Mouse (Mus musculus) C2C12 (cell line): ENCODE measurements around the gene Ggt7. TPM values are rescaled to one million over a fixed set of nuclear protein-coding genes. Genes with fewer than 3 reads are reported as not detected.
A peak's percentile ranks its signal among the peaks of the same experiment; 100 is the strongest.

Experiments used
- H3K27me3 ChIP-seq: one replicate; pipeline ENCODE4 v1.6.1; 2011; ENCODE audit not compliant: control insufficient read depth, insufficient read depth, insufficient read length
- H3K36me3 ChIP-seq: one replicate; pipeline ENCODE4 v1.6.1; 2011; ENCODE audit not compliant: control insufficient read depth, insufficient read depth
- H3K4me3 ChIP-seq: one replicate; pipeline ENCODE4 v1.5.1; 2011; ENCODE audit warnings: mild to moderate bottlenecking, control low read depth; ENCODE audit not compliant: poor library complexity, insufficient read depth, severe bottlenecking
- H3K79me2 ChIP-seq: one replicate; pipeline ENCODE4 v1.6.1; 2011; ENCODE audit not compliant: control insufficient read depth, insufficient read depth
- H3K79me3 ChIP-seq: one replicate; pipeline ENCODE4 v1.6.1; 2011; ENCODE audit warnings: low read depth, control low read depth
- H3ac ChIP-seq: one replicate; pipeline ENCODE3; 2011; ENCODE audit warnings: low read depth; ENCODE audit not compliant: control insufficient read depth, insufficient read length
- CEBPB ChIP-seq: IDR thresholded peaks from one replicate; pipeline ENCODE4 v1.6.1; 2011; ENCODE audit warnings: low read depth, mild to moderate bottlenecking, control low read depth, moderate library complexity
- CTCF ChIP-seq: IDR thresholded peaks from one replicate; pipeline ENCODE4 v1.5.1; 2011; ENCODE audit not compliant: control insufficient read depth, insufficient read depth, insufficient read length
- FOSL1 ChIP-seq: IDR thresholded peaks from one replicate; pipeline ENCODE4 v1.8.0; 2011; ENCODE audit warnings: mild to moderate bottlenecking, low read length; ENCODE audit not compliant: poor library complexity, insufficient read depth, severe bottlenecking
- MAX ChIP-seq: IDR thresholded peaks from one replicate; pipeline ENCODE4 v1.6.1; 2011; ENCODE audit warnings: mild to moderate bottlenecking, control low read depth
- MYOD1 ChIP-seq: IDR thresholded peaks from one replicate; pipeline ENCODE4 v1.6.1; 2011; ENCODE audit warnings: low read depth; ENCODE audit not compliant: control insufficient read depth, insufficient read length
- MYOG ChIP-seq: IDR thresholded peaks from one replicate; pipeline ENCODE4 v1.6.1; 2011; ENCODE audit not compliant: control insufficient read depth, insufficient read length; ENCODE audit errors: extremely low read depth
- USF1 ChIP-seq: IDR thresholded peaks from one replicate; pipeline ENCODE4 v1.6.1; 2011; ENCODE audit warnings: low read depth, mild to moderate bottlenecking, control low read depth, moderate library complexity
- long read RNA-seq, 2 experiments: library from polyadenylated mRNA; unstranded; transcript quantifications; one replicate each; pipeline ENCODE4 v2.0.0; 2019 to 2020
- polyA plus RNA-seq: library from polyadenylated mRNA; unstranded; fragments of >200 nt; fragmentation: generic; extraction: Trizol; gene quantifications from one replicate; pipeline ENCODE4 v1.2.1, GENCODE M21; 2012; ENCODE audit warnings: missing spikeins

The Ggt7 gene
- 2.6 TPM for polyA plus RNA-seq
- long read RNA-seq, experiment 1, partial matches to known transcripts, result 3 of 6 reads
- long read RNA-seq, experiment 1, other reads (novel, unspliced or antisense), result 1 of 6 reads
- long read RNA-seq, experiment 2, partial matches to known transcripts, result 2 of 9 reads
- long read RNA-seq, experiment 2, other reads (novel, unspliced or antisense), result 3 of 9 reads

DNA sequence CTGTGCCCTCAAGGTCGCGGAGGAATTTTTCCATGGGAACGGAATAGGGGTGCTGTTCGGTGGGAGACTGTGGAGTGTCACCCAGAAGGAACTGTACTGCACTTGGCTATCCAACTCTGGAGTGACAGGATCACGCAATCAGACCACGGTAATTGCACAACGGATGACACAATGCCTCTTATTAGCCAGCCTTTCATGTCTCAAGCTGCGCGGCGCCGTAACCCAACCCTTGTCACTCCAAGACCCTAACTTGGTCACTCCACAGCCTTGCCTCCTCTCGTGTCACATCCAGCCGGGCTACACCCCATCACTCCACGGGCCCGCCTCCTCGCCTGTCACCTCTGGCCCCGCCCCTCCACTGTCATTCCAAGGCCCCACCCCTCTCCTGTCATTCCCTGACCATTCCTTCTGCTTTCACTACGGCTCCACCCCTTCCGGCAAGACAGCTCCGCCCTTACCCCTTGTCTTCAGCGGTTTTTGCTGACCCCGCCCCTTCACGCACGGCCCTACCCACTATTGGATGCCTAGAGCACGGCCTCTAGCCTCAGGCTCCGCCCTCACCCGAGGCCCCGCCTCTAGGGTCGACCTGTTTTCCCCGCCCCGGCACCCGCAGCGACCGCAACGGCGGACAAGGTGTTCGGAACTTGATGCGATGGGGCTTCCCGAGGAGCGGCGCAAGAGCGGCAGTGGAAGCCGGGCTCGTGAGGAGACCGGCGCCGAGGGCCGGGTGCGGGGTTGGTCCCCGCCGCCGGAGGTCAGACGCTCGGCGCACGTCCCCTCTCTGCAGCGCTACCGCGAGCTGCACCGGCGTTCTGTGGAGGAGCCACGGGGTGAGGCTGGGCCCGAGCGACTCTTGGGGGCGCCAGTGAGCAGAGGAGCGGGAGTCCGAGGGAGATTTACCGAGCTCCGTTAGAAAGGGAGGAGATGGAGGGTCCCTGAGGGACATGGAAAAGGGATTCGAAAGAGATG lies at the start of gene Ggt7, which contains the start of gene Acss2:
Gene Ggt7, minus strand, starts transcription at position 783 of the 969 bp plus-strand sequence.
Gene Acss2, plus strand, starts transcription at position 494 of the 969 bp plus-strand sequence.
- no peaks in the 10 kb centered on the region for H3K36me3 ChIP-seq
- H3K4me3 ChIP-seq, result peak within 1 kb of the TSS; percentile 41
- H3K79me2 ChIP-seq, result no peaks in the 10 kb centered on the region
- peak; percentile 83 for TF ChIP-seq CTCF
- no peak for TF ChIP-seq USF1
- TF ChIP-seq CEBPB, result peak; percentile 63
- TF ChIP-seq MAX, result no peak
- TF ChIP-seq MYOG, result no peak
- no peaks in the 10 kb centered on the region for H3K27me3 ChIP-seq
- H3ac ChIP-seq, result peak within 1 kb of the TSS; percentile 8
- H3K79me3 ChIP-seq, result no peaks in the 10 kb centered on the region

DNA sequence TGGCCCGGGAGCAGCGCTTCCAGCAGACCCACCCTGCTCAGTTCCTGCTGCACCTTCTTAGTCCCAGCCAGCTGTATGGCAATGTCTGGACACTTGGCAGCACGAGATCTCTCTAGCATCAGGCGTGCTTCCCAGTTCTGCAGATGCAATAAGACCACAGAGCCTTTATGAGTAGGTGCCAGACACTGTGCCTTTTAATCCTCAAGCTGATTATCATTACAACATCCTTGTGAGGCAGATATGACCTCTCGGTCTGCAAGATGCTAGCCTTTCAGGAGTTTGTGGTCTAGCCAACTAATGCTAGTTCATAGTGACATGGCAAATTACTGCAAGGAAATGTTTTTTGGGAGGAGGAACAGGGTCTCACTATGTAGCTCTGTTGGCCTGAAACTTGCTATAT lies 49.7 kb upstream of the Ggt7 start:
- no peak for TF ChIP-seq CTCF
- TF ChIP-seq CEBPB, result no peak
- TF ChIP-seq USF1, result no peak
- no peak for TF ChIP-seq MAX
- no peak for TF ChIP-seq MYOG
- TF ChIP-seq FOSL1, result no peak
- TF ChIP-seq MYOD1, result no peak
- no peaks in the 10 kb centered on the region for H3K79me2 ChIP-seq

DNA sequence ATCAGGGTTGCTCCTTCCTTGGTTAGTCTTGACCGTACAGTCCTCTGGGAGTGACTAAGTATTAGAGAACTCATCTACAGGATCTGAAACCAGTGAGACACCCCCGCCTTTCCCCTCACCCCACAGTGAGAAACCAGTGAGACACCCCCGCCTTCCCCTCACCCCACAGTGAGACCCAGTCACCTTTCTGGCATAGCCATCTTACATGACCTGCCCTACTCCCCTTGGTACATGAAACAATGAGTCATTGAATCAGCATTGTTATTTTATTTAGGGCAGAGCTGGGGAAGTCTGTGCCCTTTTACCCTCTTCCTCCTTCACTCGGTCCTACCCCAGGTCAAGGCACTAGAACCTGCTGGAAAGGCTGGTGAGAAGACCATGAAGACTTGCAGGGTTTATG lies 44.9 kb upstream of the Ggt7 start:
- no peak overlapping the region for H3K4me3 ChIP-seq
- no peaks in the 10 kb centered on the region for H3K79me3 ChIP-seq
- TF ChIP-seq USF1 (no peak), MYOD1 (no peak), MAX (no peak)
- peaks cover 25% of the 10 kb centered on the region for H3K36me3 ChIP-seq
- no peaks in the 10 kb centered on the region for H3K27me3 ChIP-seq
- no peaks in the 10 kb centered on the region for H3K79me2 ChIP-seq
- no peak overlapping the region for H3ac ChIP-seq

More for the DNA sequence above, 49.7 kb upstream of the Ggt7 start:
- Histone ChIP-seq H3ac (no peak overlapping the region), H3K79me3 (no peaks in the 10 kb centered on the region), H3K36me3 (peaks cover 38% of the 10 kb centered on the region), H3K4me3 (no peak overlapping the region), H3K27me3 (no peaks in the 10 kb centered on the region)

DNA sequence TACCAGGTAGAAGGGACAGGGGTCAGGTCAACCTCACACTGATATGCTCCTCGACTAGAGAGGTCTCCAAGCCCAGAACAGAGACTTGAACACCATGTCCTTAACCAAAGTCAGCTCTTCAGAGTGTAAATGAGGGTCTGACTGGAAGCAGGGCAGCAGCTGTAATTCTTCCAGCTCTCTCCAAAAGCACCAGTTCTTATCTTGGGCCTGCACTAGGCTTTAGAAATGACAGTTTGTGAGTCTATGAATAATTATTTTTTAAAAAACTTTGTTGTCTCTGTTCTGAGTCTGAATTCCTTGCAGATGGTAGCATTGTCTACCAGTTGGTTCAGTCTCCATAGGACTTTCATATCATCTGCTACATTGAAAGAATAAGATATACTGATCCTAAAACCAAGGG lies 44.2 kb upstream of the Ggt7 start:
- Histone ChIP-seq H3K79me3 (no peaks in the 10 kb centered on the region), H3K36me3 (peaks cover 25% of the 10 kb centered on the region), H3K4me3 (no peak overlapping the region), H3K27me3 (no peaks in the 10 kb centered on the region), H3K79me2 (no peaks in the 10 kb centered on the region), H3ac (no peak overlapping the region)
- no peak for TF ChIP-seq USF1
- TF ChIP-seq CEBPB, result no peak
- no peak for TF ChIP-seq FOSL1
- no peak for TF ChIP-seq CTCF
- no peak for TF ChIP-seq MYOG
- TF ChIP-seq MAX, result no peak
- TF ChIP-seq MYOD1, result no peak

DNA sequence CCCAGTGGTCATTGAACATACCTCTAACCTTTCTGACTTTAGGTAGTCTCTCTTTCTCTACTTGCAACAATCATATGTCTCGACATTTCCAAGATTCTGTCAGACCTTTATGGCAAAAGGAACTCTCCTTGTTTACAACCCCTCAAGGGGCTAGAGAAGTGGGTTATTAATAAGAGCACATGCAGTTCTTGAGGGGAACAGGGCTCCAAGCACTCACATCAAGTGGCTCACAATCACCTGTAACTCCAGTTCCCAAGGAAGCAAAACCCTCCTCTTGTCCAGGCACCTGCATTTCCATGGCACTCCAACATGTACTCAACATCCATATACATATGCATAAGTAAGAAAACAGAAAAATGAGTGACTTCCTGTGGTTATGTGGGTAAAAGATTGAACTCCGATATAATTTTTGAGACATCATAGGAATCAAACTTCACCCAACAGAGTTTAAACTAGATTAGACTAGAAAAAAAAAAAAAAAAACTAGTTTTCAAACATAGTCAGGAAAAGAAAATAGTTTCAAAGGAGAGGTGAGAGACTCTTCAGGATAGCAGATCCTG lies 36.5 kb upstream of the Ggt7 start:
- Histone ChIP-seq H3K79me3 (no peaks in the 10 kb centered on the region), H3K27me3 (no peaks in the 10 kb centered on the region)
- TF ChIP-seq CTCF (no peak), CEBPB (no peak), USF1 (no peak), MYOG (no peak), FOSL1 (no peak)

More for the DNA sequence above, 36.5 kb upstream of the Ggt7 start:
- Histone ChIP-seq H3K4me3 (no peak overlapping the region), H3ac (no peak overlapping the region), H3K36me3 (no peaks in the 10 kb centered on the region), H3K79me2 (no peaks in the 10 kb centered on the region)
